In genomic region chr13:8622263-8622662, GRCm38 (mm10) we compare ENCODE assay signal across 31 mouse cellular contexts.
DNase-seq lines count a peak whose midpoint lies in the region; ATAC-seq and TF ChIP-seq lines count a peak whose summit lies in the region.
"Had no signal": no experiment of that assay in that cellular context is flagged by ENCODE, and none has a peak within 500 bp of the region (broad histone marks: within the 10 kb centered on the region; RNA-seq: fewer than 3 reads in every experiment).

No protein-coding gene starts in this region.

- no peak overlapping the region for H3K27ac ChIP-seq in forebrain, embryonic 14.5 days (ENCODE audit: low read depth, low read length)
- H3K27ac ChIP-seq in forebrain, embryonic 10.5 days = no peak overlapping the region
- H3K27ac ChIP-seq in hindbrain, postnatal 0 days = no peak overlapping the region
- H3K27ac ChIP-seq in hindbrain, embryonic 14.5 days = no peak overlapping the region
- H3K27ac ChIP-seq in lung, embryonic 14.5 days (ENCODE audit: low read depth) = no peak overlapping the region
- H3K27ac ChIP-seq: forebrain, embryonic 13.5 days; heart, embryonic 10.5 days; heart, embryonic 15.5 days; hindbrain, embryonic 15.5 days; intestine, embryonic 15.5 days; limb, embryonic 12.5 days; liver, embryonic 15.5 days; lung, embryonic 15.5 days; macrophage; neural tube, embryonic 12.5 days had no signal

- TF ChIP-seq CTCF in hindbrain, postnatal 0 days (IDR thresholded peaks at IDR 0.05; ENCODE audit: low read depth) = peak; percentile 58
- 0 out of 2 replicates have a peak, but pooled peaks have one; percentile 11 for TF ChIP-seq CTCF in lung, embryonic 14.5 days (IDR thresholded peaks at IDR 0.05; ENCODE audit: low read depth)

- no peaks in the 10 kb centered on the region for H3K27me3 ChIP-seq in forebrain, embryonic 14.5 days (replicated peaks; ENCODE audit: control insufficient read depth, insufficient read depth, low read length)
- H3K27me3 ChIP-seq in forebrain, embryonic 10.5 days (ENCODE audit: poor library complexity, severe bottlenecking) = no peaks in the 10 kb centered on the region
- H3K27me3 ChIP-seq in hindbrain, postnatal 0 days (ENCODE audit: insufficient read depth, low read length) = no peaks in the 10 kb centered on the region
- no peaks in the 10 kb centered on the region for H3K27me3 ChIP-seq in hindbrain, embryonic 14.5 days (ENCODE audit: control insufficient read depth, insufficient read depth, low read length)
- no peaks in the 10 kb centered on the region for H3K27me3 ChIP-seq in lung, embryonic 14.5 days (ENCODE audit: insufficient read depth, low read length)
- H3K27me3 ChIP-seq: forebrain, embryonic 13.5 days; heart, embryonic 15.5 days; hindbrain, embryonic 15.5 days; intestine, embryonic 15.5 days; limb, embryonic 12.5 days; liver, embryonic 15.5 days; lung, embryonic 15.5 days; neural tube, embryonic 12.5 days had no signal

- peak; percentile 23 for DNase-seq in forebrain, embryonic 14.5 days (ENCODE audit: low spot score)
- DNase-seq in forebrain, embryonic 10.5 days (ENCODE audit: extremely low spot score, low spot score) = no peak
- no peak for DNase-seq in hindbrain, postnatal 0 days (ENCODE audit: low spot score)
- no peak for DNase-seq in hindbrain, embryonic 14.5 days (ENCODE audit: low spot score)
- DNase-seq in lung, embryonic 14.5 days = no peak
- no peak for DNase-seq in lung, postnatal 36 days
- peak; percentile 31 for DNase-seq in brain, adult 2 months (ENCODE audit: low read depth, low spot score)
- DNase-seq in layer of hippocampus, postnatal 25 days (ENCODE audit: extremely low spot score in 1 of 2, low spot score in 1 of 2) = no peak
- DNase-seq: adrenal gland, postnatal 14 days; cerebellum, adult 18-20 months; cerebellum, postnatal 10 days; heart, postnatal 36 days; kidney, postnatal 25 days; right cerebral cortex, adult 18-20 months; spleen, adult 18-20 months; thymus, adult 18-20 months; thymus, postnatal 25 days had no signal

- H3K4me3 ChIP-seq in forebrain, embryonic 14.5 days (ENCODE audit: low read depth, low read length) = no peak overlapping the region
- no peak overlapping the region for H3K4me3 ChIP-seq in forebrain, embryonic 10.5 days
- H3K4me3 ChIP-seq in hindbrain, postnatal 0 days (ENCODE audit: low read length) = no peak overlapping the region
- H3K4me3 ChIP-seq in hindbrain, embryonic 14.5 days (replicated peaks; ENCODE audit: low read length) = no peak overlapping the region
- no peak overlapping the region for H3K4me3 ChIP-seq in lung, embryonic 14.5 days (ENCODE audit: low read depth, low read length)
- H3K4me3 ChIP-seq: erythroblast, embryonic 14.5 days; forebrain, embryonic 13.5 days; heart, embryonic 10.5 days; heart, embryonic 15.5 days; hindbrain, embryonic 15.5 days; intestine, embryonic 15.5 days; limb, embryonic 12.5 days; liver, embryonic 15.5 days; lung, embryonic 15.5 days; myocyte; neural tube, embryonic 12.5 days had no signal

- no peak overlapping the region for H3K9ac ChIP-seq in forebrain, embryonic 14.5 days (ENCODE audit: low read length)
- no peak overlapping the region for H3K9ac ChIP-seq in hindbrain, postnatal 0 days (replicated peaks; ENCODE audit: low read length)
- no peak overlapping the region for H3K9ac ChIP-seq in hindbrain, embryonic 14.5 days
- H3K9ac ChIP-seq in lung, embryonic 14.5 days = no peak overlapping the region
- H3K9ac ChIP-seq: forebrain, embryonic 13.5 days; heart, embryonic 15.5 days; hindbrain, embryonic 15.5 days; intestine, embryonic 15.5 days; limb, embryonic 12.5 days; liver, embryonic 15.5 days; lung, embryonic 15.5 days; neural tube, embryonic 12.5 days had no signal

- H3K9me3 ChIP-seq in forebrain, embryonic 14.5 days (replicated peaks; ENCODE audit: control insufficient read depth, low read length) = no peaks in the 10 kb centered on the region
- H3K9me3 ChIP-seq in forebrain, embryonic 10.5 days = no peaks in the 10 kb centered on the region
- H3K9me3 ChIP-seq in hindbrain, postnatal 0 days (ENCODE audit: low read length) = no peaks in the 10 kb centered on the region
- no peaks in the 10 kb centered on the region for H3K9me3 ChIP-seq in hindbrain, embryonic 14.5 days (ENCODE audit: control insufficient read depth, low read length)
- no peaks in the 10 kb centered on the region for H3K9me3 ChIP-seq in lung, embryonic 14.5 days (ENCODE audit: low read depth, low read length)
- H3K9me3 ChIP-seq: forebrain, embryonic 13.5 days; G1E; heart, embryonic 10.5 days; heart, embryonic 15.5 days; hindbrain, embryonic 15.5 days; intestine, embryonic 15.5 days; limb, embryonic 12.5 days; liver, embryonic 15.5 days; lung, embryonic 15.5 days; neural tube, embryonic 12.5 days had no signal

- H3K4me1 ChIP-seq in forebrain, embryonic 14.5 days (ENCODE audit: control insufficient read depth, insufficient read depth, low read length) = no peaks in the 10 kb centered on the region
- no peaks in the 10 kb centered on the region for H3K4me1 ChIP-seq in forebrain, embryonic 10.5 days
- no peaks in the 10 kb centered on the region for H3K4me1 ChIP-seq in hindbrain, postnatal 0 days (ENCODE audit: insufficient read depth, low read length)
- no peaks in the 10 kb centered on the region for H3K4me1 ChIP-seq in hindbrain, embryonic 14.5 days (replicated peaks; ENCODE audit: control insufficient read depth, insufficient read depth, low read length)
- H3K4me1 ChIP-seq in lung, embryonic 14.5 days (ENCODE audit: insufficient read depth) = no peaks in the 10 kb centered on the region
- H3K4me1 ChIP-seq: forebrain, embryonic 13.5 days; heart, embryonic 10.5 days; heart, embryonic 15.5 days; hindbrain, embryonic 15.5 days; intestine, embryonic 15.5 days; limb, embryonic 12.5 days; liver, embryonic 15.5 days; lung, embryonic 15.5 days; neural tube, embryonic 12.5 days had no signal

- H3K4me2 ChIP-seq in forebrain, embryonic 14.5 days (ENCODE audit: low read length) = no peak overlapping the region
- H3K4me2 ChIP-seq in hindbrain, postnatal 0 days (ENCODE audit: low read depth, low read length) = no peak overlapping the region
- no peak overlapping the region for H3K4me2 ChIP-seq in hindbrain, embryonic 14.5 days (replicated peaks)
- no peak overlapping the region for H3K4me2 ChIP-seq in lung, embryonic 14.5 days
- H3K4me2 ChIP-seq: forebrain, embryonic 13.5 days; heart, embryonic 15.5 days; hindbrain, embryonic 15.5 days; intestine, embryonic 15.5 days; limb, embryonic 12.5 days; liver, embryonic 15.5 days; lung, embryonic 15.5 days; neural tube, embryonic 12.5 days had no signal

- H3K36me3 ChIP-seq in forebrain, embryonic 14.5 days (ENCODE audit: control insufficient read depth, insufficient read depth, low read length) = no peaks in the 10 kb centered on the region
- H3K36me3 ChIP-seq in forebrain, embryonic 10.5 days (replicated peaks) = no peaks in the 10 kb centered on the region
- no peaks in the 10 kb centered on the region for H3K36me3 ChIP-seq in hindbrain, postnatal 0 days (ENCODE audit: insufficient read depth, low read length)
- H3K36me3 ChIP-seq in hindbrain, embryonic 14.5 days (replicated peaks; ENCODE audit: control insufficient read depth, insufficient read depth) = no peaks in the 10 kb centered on the region
- H3K36me3 ChIP-seq in lung, embryonic 14.5 days (ENCODE audit: insufficient read depth) = no peaks in the 10 kb centered on the region
- H3K36me3 ChIP-seq: G1E; heart, embryonic 10.5 days; heart, embryonic 15.5 days; hindbrain, embryonic 15.5 days; intestine, embryonic 15.5 days; limb, embryonic 12.5 days; liver, embryonic 15.5 days; lung, embryonic 15.5 days; neural tube, embryonic 12.5 days had no signal

- ATAC-seq in forebrain, embryonic 14.5 days = no peak
- no peak for ATAC-seq in hindbrain, postnatal 0 days
- no peak for ATAC-seq in hindbrain, embryonic 14.5 days (ENCODE audit: low FRiP score)
- ATAC-seq in lung, embryonic 14.5 days (ENCODE audit: insufficient read depth) = no peak
- ATAC-seq: forebrain, embryonic 13.5 days; intestine, embryonic 15.5 days; midbrain, embryonic 16.5 days had no signal

- 78% methylated on average over 2 of the region's 2 CpGs for WGBS in forebrain, embryonic 14.5 days
- WGBS in forebrain, embryonic 10.5 days = 86% methylated on average over 2 of the region's 2 CpGs
- 78% methylated on average over 2 of the region's 2 CpGs for WGBS in hindbrain, postnatal 0 days
- WGBS in hindbrain, embryonic 14.5 days = 78% methylated on average over 2 of the region's 2 CpGs
- 74% methylated on average over 2 of the region's 2 CpGs for WGBS in lung, embryonic 14.5 days

Comparison
In these comparisons a context has a peak if more than half of its experiments do, and no peak if none do; other contexts are left out.
1. DNase-seq: peak in forebrain, embryonic 14.5 days (single experiment) and brain, adult 2 months (single experiment); none in forebrain, embryonic 10.5 days (single experiment), hindbrain, postnatal 0 days (single experiment), hindbrain, embryonic 14.5 days (single experiment), lung, embryonic 14.5 days (single experiment), lung, postnatal 36 days (single experiment) and layer of hippocampus, postnatal 25 days (0 of 2).